Mouse (Mus musculus) E14TG2a.4 (cell line): Measurements from ENCODE around the gene Neurog3.

Experiments used
- CTCF ChIP-seq: conservative IDR thresholded peaks from 2 replicates; pipeline ENCODE4 v1.5.1; 2014; ENCODE audit warnings: low read length
- POU5F1 ChIP-seq: IDR thresholded peaks from 2 replicates; pipeline ENCODE4 v1.6.1; 2014; ENCODE audit warnings: low read length, borderline replicate concordance

DNA sequence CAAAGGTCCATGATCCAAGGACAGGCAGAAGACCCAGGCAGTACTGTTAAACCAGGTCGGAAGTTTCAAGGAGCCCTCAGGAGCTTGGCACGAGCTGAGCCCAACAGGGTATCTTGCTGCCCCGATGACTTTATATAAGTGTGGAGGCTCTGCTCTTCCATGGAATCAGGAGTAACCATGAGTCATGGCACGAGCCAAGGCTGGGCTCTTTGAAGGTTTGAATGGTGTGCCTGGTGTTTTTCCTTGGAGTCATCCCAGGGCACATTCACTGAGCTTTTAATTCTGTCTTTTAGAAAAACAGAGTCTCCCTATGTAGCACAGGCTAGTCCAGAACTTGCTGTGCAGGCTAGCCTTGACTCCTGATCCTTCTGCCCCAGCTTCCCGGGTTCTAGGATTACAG, 44.5 kb upstream of the Neurog3 start:
- TF ChIP-seq CTCF (no peak), POU5F1 (no peak)
